Mouse (Mus musculus): ENCODE data around the gene Olfr480. TPM values are rescaled to one million over a fixed set of nuclear protein-coding genes. Genes with fewer than 3 reads are reported as not detected.

The Olfr480 gene
- polyA plus RNA-seq (2015; fragmentation: Nextera tagmentation; extraction: Ambion mirVana) = not detected in 2 replicates

GRCm38 (mm10) chr7:108067246-108067645 is at the start of gene Olfr480:
Gene Olfr480, minus strand, starts transcription at chr7:108067346.
- no peaks in the 10 kb centered on the region for H3K36me3 ChIP-seq
- ATAC-seq = no peak
- WGBS = 91% methylated on average over 1 of the region's 1 CpGs

GRCm38 (mm10) chr7:108100549-108100948 is 33.4 kb upstream of the Olfr480 start, which contains the start of gene Olfr483:
Gene Olfr483, plus strand, starts transcription at chr7:108100849.
- Histone ChIP-seq H3K9ac (replicated peaks) (no peak within 1 kb of the TSS), H3K27me3 (no peaks in the 10 kb centered on the region), H3K4me1 (replicated peaks) (no peaks in the 10 kb centered on the region), H3K9me3 (no peaks in the 10 kb centered on the region), H3K27ac (no peak within 1 kb of the TSS), H3K36me3 (no peaks in the 10 kb centered on the region), H3K4me3 (replicated peaks) (no peak within 1 kb of the TSS), H3K4me2 (replicated peaks) (no peak within 1 kb of the TSS)
- no peak for ATAC-seq
- 90% methylated on average over 1 of the region's 1 CpGs for WGBS

More at GRCm38 (mm10) chr7:108067246-108067645, at the start of gene Olfr480:
- H3K9ac ChIP-seq (replicated peaks) = no peak within 1 kb of the TSS
- no peak within 1 kb of the TSS for H3K27ac ChIP-seq
- H3K9me3 ChIP-seq = no peaks in the 10 kb centered on the region
- H3K27me3 ChIP-seq = no peaks in the 10 kb centered on the region
- H3K4me2 ChIP-seq (replicated peaks) = no peak within 1 kb of the TSS
- no peaks in the 10 kb centered on the region for H3K4me1 ChIP-seq (replicated peaks)
- H3K4me3 ChIP-seq (replicated peaks) = no peak within 1 kb of the TSS

DNA sequence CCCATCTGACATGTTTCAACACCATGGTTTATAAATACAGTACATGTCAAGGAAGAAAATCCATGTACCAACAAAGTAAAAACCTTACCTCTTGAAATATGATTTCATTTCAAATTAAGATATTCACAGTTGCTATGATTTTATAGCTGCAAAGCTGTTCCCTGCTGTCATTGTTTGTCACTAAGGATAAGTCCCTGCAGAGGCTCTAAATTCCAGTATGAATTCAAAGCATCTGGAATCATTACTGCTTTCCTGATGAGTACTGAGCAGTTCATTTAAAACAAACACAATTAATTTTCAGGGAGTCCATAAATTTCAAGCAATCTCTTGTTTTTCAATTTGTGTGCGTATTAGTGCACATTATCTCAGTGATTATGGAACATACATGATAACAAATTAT is 30.3 kb upstream of the Olfr480 start, which contains the start of gene Olfr482:
Gene Olfr482, minus strand, starts transcription at position 101 of the 400 bp plus-strand sequence.
- Histone ChIP-seq H3K9me3 (no peaks in the 10 kb centered on the region), H3K36me3 (no peaks in the 10 kb centered on the region), H3K4me2 (replicated peaks) (no peak within 1 kb of the TSS), H3K4me1 (replicated peaks) (no peaks in the 10 kb centered on the region), H3K27ac (no peak within 1 kb of the TSS), H3K4me3 (replicated peaks) (no peak within 1 kb of the TSS), H3K27me3 (no peaks in the 10 kb centered on the region), H3K9ac (replicated peaks) (no peak within 1 kb of the TSS)
- no peak for ATAC-seq
- WGBS = 85% methylated on average over 1 of the region's 1 CpGs

DNA sequence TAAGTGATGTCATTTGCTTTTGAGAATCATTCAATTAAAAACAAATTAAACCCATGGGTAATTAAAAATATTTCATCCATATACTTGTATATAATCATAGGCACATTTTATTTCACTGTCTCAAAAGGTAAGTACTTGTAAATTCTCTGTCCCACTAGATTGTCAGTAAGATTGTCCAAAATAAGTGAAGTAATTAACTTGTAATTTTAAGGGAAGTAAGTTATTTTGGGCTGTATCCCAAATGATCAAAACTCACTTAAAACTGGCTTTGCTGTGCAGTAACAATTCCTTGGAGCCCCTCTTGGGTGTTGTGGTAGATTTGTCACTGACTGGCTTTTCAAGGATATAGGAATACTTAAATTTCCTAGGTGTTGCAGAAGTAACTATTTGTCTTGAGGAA is 12.4 kb upstream of the Olfr480 start, which contains the start of gene Olfr481:
Gene Olfr481, plus strand, starts transcription at position 301 of the 400 bp plus-strand sequence.
- no peak for ATAC-seq
- Histone ChIP-seq H3K9ac (replicated peaks) (no peak within 1 kb of the TSS), H3K36me3 (no peaks in the 10 kb centered on the region), H3K27ac (no peak within 1 kb of the TSS), H3K9me3 (no peaks in the 10 kb centered on the region), H3K4me1 (replicated peaks) (no peaks in the 10 kb centered on the region), H3K27me3 (no peaks in the 10 kb centered on the region), H3K4me3 (replicated peaks) (no peak within 1 kb of the TSS), H3K4me2 (replicated peaks) (no peak within 1 kb of the TSS)

- no peak for ATAC-seq
- 93% methylated on average over 2 of the region's 2 CpGs for WGBS
Measured at GRCm38 (mm10) chr7:108050393-108050792, 16.8 kb downstream of the Olfr480 start, which contains the start of gene Olfr479. Gene Olfr479, plus strand, starts transcription at chr7:108050693.

DNA sequence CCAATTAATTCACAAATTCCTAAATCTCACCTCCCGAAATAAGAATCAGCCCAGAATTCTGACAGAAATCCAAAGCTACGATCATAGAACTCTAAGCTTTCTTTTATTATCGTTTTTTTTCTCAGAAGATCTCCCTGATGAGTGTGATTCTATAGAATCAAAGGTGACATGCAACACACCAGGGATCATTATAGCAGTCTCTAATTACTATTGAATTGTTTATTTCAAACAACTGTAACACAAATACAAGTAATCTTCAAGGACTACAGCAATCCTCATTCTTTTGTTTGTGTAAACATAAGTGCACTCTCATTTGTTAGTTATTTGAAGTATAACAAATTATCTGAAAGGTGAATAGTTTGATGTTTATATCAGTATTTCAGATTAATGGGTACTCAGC is 33.3 kb downstream of the Olfr480 start, which contains the start of gene Olfr478:
Gene Olfr478, minus strand, starts transcription at position 101 of the 400 bp plus-strand sequence.
- H3K27me3 ChIP-seq = no peaks in the 10 kb centered on the region
- no peak within 1 kb of the TSS for H3K4me3 ChIP-seq (replicated peaks)
- ATAC-seq = no peak
- H3K9me3 ChIP-seq = no peaks in the 10 kb centered on the region
- no peak within 1 kb of the TSS for H3K9ac ChIP-seq (replicated peaks)
- no peak within 1 kb of the TSS for H3K4me2 ChIP-seq (replicated peaks)
- WGBS = 84% methylated on average over 3 of the region's 3 CpGs
- H3K36me3 ChIP-seq = no peaks in the 10 kb centered on the region
- no peaks in the 10 kb centered on the region for H3K4me1 ChIP-seq (replicated peaks)
- no peak within 1 kb of the TSS for H3K27ac ChIP-seq

More at GRCm38 (mm10) chr7:108050393-108050792, 16.8 kb downstream of the Olfr480 start, which contains the start of gene Olfr479:
- Histone ChIP-seq H3K4me1 (replicated peaks) (no peaks in the 10 kb centered on the region), H3K9ac (replicated peaks) (no peak within 1 kb of the TSS), H3K27ac (no peak within 1 kb of the TSS), H3K4me2 (replicated peaks) (no peak within 1 kb of the TSS), H3K9me3 (no peaks in the 10 kb centered on the region), H3K27me3 (no peaks in the 10 kb centered on the region), H3K4me3 (replicated peaks) (no peak within 1 kb of the TSS), H3K36me3 (no peaks in the 10 kb centered on the region)

Other genes with a start within 250 kb of the Olfr480 start
- not detected in 2 replicates for gene Olfr469, start 241.8 kb downstream of the Olfr480 start, polyA plus RNA-seq (2015; fragmentation: Nextera tagmentation; extraction: Ambion mirVana)
- not detected in 2 replicates for gene Olfr470, start 219.9 kb downstream of the Olfr480 start, polyA plus RNA-seq (2015; fragmentation: Nextera tagmentation; extraction: Ambion mirVana)
- gene Olfr472, start 169.4 kb downstream of the Olfr480 start, polyA plus RNA-seq (2015; fragmentation: Nextera tagmentation; extraction: Ambion mirVana) = not detected in 2 replicates
- gene Olfr473, start 136.9 kb downstream of the Olfr480 start, polyA plus RNA-seq (2015; fragmentation: Nextera tagmentation; extraction: Ambion mirVana) = not detected in 2 replicates
- gene Olfr474, start 112.7 kb downstream of the Olfr480 start, polyA plus RNA-seq (2015; fragmentation: Nextera tagmentation; extraction: Ambion mirVana) = not detected in 2 replicates
- gene Olfr476, start 102.5 kb downstream of the Olfr480 start, polyA plus RNA-seq (2015; fragmentation: Nextera tagmentation; extraction: Ambion mirVana) = not detected in 2 replicates
- gene Olfr477, start 80.7 kb downstream of the Olfr480 start, polyA plus RNA-seq (2015; fragmentation: Nextera tagmentation; extraction: Ambion mirVana) = not detected in 2 replicates
- gene Olfr478, start 33.4 kb downstream of the Olfr480 start, polyA plus RNA-seq (2015; fragmentation: Nextera tagmentation; extraction: Ambion mirVana) = not detected in 2 replicates
- gene Olfr479, start 16.7 kb downstream of the Olfr480 start, polyA plus RNA-seq (2015; fragmentation: Nextera tagmentation; extraction: Ambion mirVana) = not detected in 2 replicates
- not detected in 2 replicates for gene Olfr481, start 12.5 kb upstream of the Olfr480 start, polyA plus RNA-seq (2015; fragmentation: Nextera tagmentation; extraction: Ambion mirVana)
- gene Olfr482, start 30.2 kb upstream of the Olfr480 start, polyA plus RNA-seq (2015; fragmentation: Nextera tagmentation; extraction: Ambion mirVana) = 0.08 TPM in 1 of 2 replicates, not detected in the other
- gene Olfr483, start 33.5 kb upstream of the Olfr480 start, polyA plus RNA-seq (2015; fragmentation: Nextera tagmentation; extraction: Ambion mirVana) = not detected in 2 replicates
- gene Olfr484, start 60.1 kb upstream of the Olfr480 start, polyA plus RNA-seq (2015; fragmentation: Nextera tagmentation; extraction: Ambion mirVana) = not detected in 2 replicates
- not detected in 2 replicates for gene Olfr485, start 92.5 kb upstream of the Olfr480 start, polyA plus RNA-seq (2015; fragmentation: Nextera tagmentation; extraction: Ambion mirVana)
- gene Olfr486, start 105.4 kb upstream of the Olfr480 start, polyA plus RNA-seq (2015; fragmentation: Nextera tagmentation; extraction: Ambion mirVana) = not detected in 2 replicates
- not detected in 2 replicates for gene Olfr487, start 147.3 kb upstream of the Olfr480 start, polyA plus RNA-seq (2015; fragmentation: Nextera tagmentation; extraction: Ambion mirVana)
- gene Olfr488, start 191.0 kb upstream of the Olfr480 start, polyA plus RNA-seq (2015; fragmentation: Nextera tagmentation; extraction: Ambion mirVana) = not detected in 2 replicates
- not detected in 2 replicates for gene Olfr490, start 221.6 kb upstream of the Olfr480 start, polyA plus RNA-seq (2015; fragmentation: Nextera tagmentation; extraction: Ambion mirVana)
- not detected in 2 replicates for gene Olfr491, start 246.1 kb upstream of the Olfr480 start, polyA plus RNA-seq (2015; fragmentation: Nextera tagmentation; extraction: Ambion mirVana)